In the genomic region with DNA sequence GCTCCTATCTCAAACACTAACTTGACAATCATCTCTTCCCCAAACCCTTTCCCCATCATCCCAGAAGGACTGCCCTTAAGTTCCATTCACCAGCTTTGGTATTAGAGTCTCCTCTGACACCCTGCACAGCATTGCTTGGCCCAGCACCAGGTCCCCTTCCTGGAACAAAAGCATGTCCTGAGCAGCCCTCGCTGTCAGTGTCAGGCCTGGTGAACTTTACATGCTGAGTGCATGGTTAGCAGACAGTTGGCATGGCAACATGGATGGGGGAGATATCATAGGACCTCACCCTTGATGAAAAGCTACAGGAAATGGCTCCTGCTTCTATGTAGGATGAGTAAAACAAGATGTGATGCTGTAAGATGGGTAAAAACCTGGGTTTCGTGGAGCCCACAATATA, we compare ENCODE assay signal across 23 mouse cellular contexts.
A peak's percentile ranks its signal among the peaks of the same experiment; 100 is the strongest.
DNase-seq lines count a peak whose midpoint lies in the region; ATAC-seq and TF ChIP-seq lines count a peak whose summit lies in the region.
"Had no signal": no experiment of that assay in that cellular context is flagged by ENCODE, and none has a peak within 500 bp of the region (broad histone marks: within the 10 kb centered on the region; RNA-seq: fewer than 3 reads in every experiment).

No protein-coding gene starts in this region.

- peaks cover 29% of the 10 kb centered on the region for H3K4me1 ChIP-seq in heart, embryonic 13.5 days
- no peaks in the 10 kb centered on the region for H3K4me1 ChIP-seq in heart, adult 2 months (ENCODE audit: control insufficient read depth, insufficient read depth, low read length)
- peaks cover 19% of the 10 kb centered on the region for H3K4me1 ChIP-seq in midbrain, embryonic 10.5 days
- peaks cover 4% of the 10 kb centered on the region; the same call in 1 of the 2 replicates for H3K4me1 ChIP-seq in midbrain, embryonic 11.5 days (ENCODE audit: control insufficient read depth, insufficient read depth, low read length)
- H3K4me1 ChIP-seq in hindbrain, postnatal 0 days (ENCODE audit: insufficient read depth, low read length): peaks cover 6% of the 10 kb centered on the region; the same call in 1 of the 2 replicates
- H3K4me1 ChIP-seq: limb, embryonic 15.5 days had no signal

- H3K4me2 ChIP-seq in heart, embryonic 13.5 days: no peak overlapping the region
- no peak overlapping the region for H3K4me2 ChIP-seq in midbrain, embryonic 11.5 days
- H3K4me2 ChIP-seq in hindbrain, postnatal 0 days (ENCODE audit: low read depth, low read length): no peak overlapping the region
- H3K4me2 ChIP-seq: heart, embryonic 11.5 days; limb, embryonic 15.5 days; lung, embryonic 14.5 days had no signal

- H3K27me3 ChIP-seq in heart, embryonic 13.5 days (replicated peaks): no peaks in the 10 kb centered on the region
- no peaks in the 10 kb centered on the region for H3K27me3 ChIP-seq in heart, adult 2 months (ENCODE audit: control insufficient read depth, insufficient read depth, low read length)
- no peaks in the 10 kb centered on the region for H3K27me3 ChIP-seq in midbrain, embryonic 10.5 days (ENCODE audit: low read depth, poor library complexity, severe bottlenecking)
- H3K27me3 ChIP-seq in midbrain, embryonic 11.5 days (ENCODE audit: control insufficient read depth, insufficient read depth, low read length): no peaks in the 10 kb centered on the region
- no peaks in the 10 kb centered on the region for H3K27me3 ChIP-seq in hindbrain, postnatal 0 days (ENCODE audit: insufficient read depth, low read length)
- H3K27me3 ChIP-seq: CH12.LX; limb, embryonic 15.5 days had no signal

- no peak for TF ChIP-seq POLR2A in heart, adult 2 months (IDR thresholded peaks at IDR 0.05; ENCODE audit: insufficient read depth, low read depth, low read length)

- intact Hi-C loops in heart, adult 2 months (cut with DNase I): no loop called here

- H3K9me3 ChIP-seq in heart, embryonic 13.5 days: no peaks in the 10 kb centered on the region
- no peaks in the 10 kb centered on the region for H3K9me3 ChIP-seq in midbrain, embryonic 10.5 days (replicated peaks)
- no peaks in the 10 kb centered on the region for H3K9me3 ChIP-seq in midbrain, embryonic 11.5 days (ENCODE audit: control insufficient read depth, low read length)
- no peaks in the 10 kb centered on the region for H3K9me3 ChIP-seq in hindbrain, postnatal 0 days (ENCODE audit: low read length)
- H3K9me3 ChIP-seq: forebrain, embryonic 10.5 days; G1E; limb, embryonic 15.5 days had no signal

- TF ChIP-seq EP300 in heart, adult 2 months (IDR thresholded peaks at IDR 0.05; ENCODE audit: insufficient read depth, low read depth, low read length): no peak

- DNase-seq in heart, adult 2 months: no peak
- DNase-seq in midbrain, embryonic 10.5 days (ENCODE audit: low spot score): peak; percentile 18
- DNase-seq in midbrain, embryonic 11.5 days (ENCODE audit: low spot score, missing footprints): no peak
- peak; percentile 27 for DNase-seq in hindbrain, postnatal 0 days (ENCODE audit: low spot score)
- no peak for DNase-seq in thymus, postnatal 14 days
- no peak for DNase-seq in spleen, adult 12 weeks (ENCODE audit: low spot score)
- DNase-seq: adrenal gland, postnatal 14 days; cerebellum, adult 8-10 months; gastrocnemius, postnatal 36 days; kidney, adult 18-20 months; layer of hippocampus, adult 9-11 months; right cerebral cortex, postnatal 14 days; spleen, adult 18-20 months had no signal

- TF ChIP-seq CTCF in heart, adult 2 months (IDR thresholded peaks at IDR 0.05): no peak
- TF ChIP-seq CTCF in hindbrain, postnatal 0 days (IDR thresholded peaks at IDR 0.05; ENCODE audit: low read depth): no peak

- H3K36me3 ChIP-seq in heart, embryonic 13.5 days: no peaks in the 10 kb centered on the region
- H3K36me3 ChIP-seq in heart, adult 2 months (ENCODE audit: control insufficient read depth, insufficient read depth, low read length): no peaks in the 10 kb centered on the region
- no peaks in the 10 kb centered on the region for H3K36me3 ChIP-seq in midbrain, embryonic 10.5 days
- H3K36me3 ChIP-seq in midbrain, embryonic 11.5 days (ENCODE audit: control insufficient read depth, insufficient read depth, low read length): no peaks in the 10 kb centered on the region
- no peaks in the 10 kb centered on the region for H3K36me3 ChIP-seq in hindbrain, postnatal 0 days (ENCODE audit: insufficient read depth, low read length)
- H3K36me3 ChIP-seq: forebrain, embryonic 10.5 days; G1E; limb, embryonic 15.5 days had no signal

- H3K27ac ChIP-seq in heart, embryonic 13.5 days (replicated peaks): 0 out of 2 replicates have a peak overlapping the region, but pooled peaks have one; percentile 10
- no peak overlapping the region for H3K27ac ChIP-seq in heart, adult 2 months
- peak overlapping the region; percentile 42; the same call in 1 of the 2 replicates for H3K27ac ChIP-seq in midbrain, embryonic 10.5 days (replicated peaks)
- no peak overlapping the region for H3K27ac ChIP-seq in midbrain, embryonic 11.5 days (ENCODE audit: low read depth, low read length)
- H3K27ac ChIP-seq in hindbrain, postnatal 0 days: peak overlapping the region; percentile 5; the same call in 1 of the 2 replicates
- H3K27ac ChIP-seq: forebrain, embryonic 10.5 days; kidney, postnatal 0 days; limb, embryonic 15.5 days; liver, embryonic 14.5 days had no signal

- H3K4me3 ChIP-seq in heart, embryonic 13.5 days: no peak overlapping the region
- H3K4me3 ChIP-seq in heart, adult 2 months: no peak overlapping the region
- H3K4me3 ChIP-seq in midbrain, embryonic 10.5 days: no peak overlapping the region
- H3K4me3 ChIP-seq in midbrain, embryonic 11.5 days (ENCODE audit: low read depth, low read length): no peak overlapping the region
- H3K4me3 ChIP-seq in hindbrain, postnatal 0 days (ENCODE audit: low read length): no peak overlapping the region
- H3K4me3 ChIP-seq: forebrain, embryonic 10.5 days; limb, embryonic 15.5 days had no signal

- H3K79me2 ChIP-seq in heart, adult 2 months (replicated peaks; ENCODE audit: control insufficient read depth, insufficient read depth, low read length): no peaks in the 10 kb centered on the region

- no peak overlapping the region for H3K9ac ChIP-seq in heart, embryonic 13.5 days
- H3K9ac ChIP-seq in heart, adult 2 months (ENCODE audit: low read depth, low read length): no peak overlapping the region
- no peak overlapping the region for H3K9ac ChIP-seq in midbrain, embryonic 11.5 days (ENCODE audit: low read length)
- no peak overlapping the region for H3K9ac ChIP-seq in hindbrain, postnatal 0 days (replicated peaks; ENCODE audit: low read length)
- H3K9ac ChIP-seq: limb, embryonic 15.5 days; liver, embryonic 14.5 days; lung, embryonic 14.5 days had no signal

- 54% methylated on average over 2 of the region's 2 CpGs for WGBS in heart, embryonic 13.5 days
- WGBS in heart, adult 2 months: 59% methylated on average over 2 of the region's 2 CpGs
- WGBS in midbrain, embryonic 10.5 days: 64% methylated on average over 2 of the region's 2 CpGs
- 63% methylated on average over 2 of the region's 2 CpGs for WGBS in midbrain, embryonic 11.5 days
- 31% methylated on average over 2 of the region's 2 CpGs for WGBS in hindbrain, postnatal 0 days

- ATAC-seq in heart, embryonic 13.5 days (ENCODE audit: extremely low read depth, insufficient number of reproducible peaks, low FRiP score, low TSS enrichment): no peak
- no peak for ATAC-seq in midbrain, embryonic 11.5 days (ENCODE audit: low FRiP score)
- ATAC-seq in hindbrain, postnatal 0 days: peak; percentile 38; the same call in 1 of the 2 replicates
- ATAC-seq: inflammation-experienced regulatory T-cells, adult 6 months had no signal

Comparison
In these comparisons a context has a peak if more than half of its experiments do, and no peak if none do; other contexts are left out.
1. H3K27ac ChIP-seq: peak in heart, embryonic 13.5 days (single experiment), midbrain, embryonic 10.5 days (single experiment) and hindbrain, postnatal 0 days (single experiment); none in heart, adult 2 months (single experiment) and midbrain, embryonic 11.5 days (single experiment).
2. DNase-seq: peak in midbrain, embryonic 10.5 days (single experiment) and hindbrain, postnatal 0 days (single experiment); none in heart, adult 2 months (0 of 2), midbrain, embryonic 11.5 days (single experiment), thymus, postnatal 14 days (single experiment) and spleen, adult 12 weeks (single experiment).